Mouse (Mus musculus) cerebellum, postnatal 14 days (tissue): ENCODE data around the gene Gdpd4.

ENCODE experiments used
- DNase-seq, 2 experiments: peaks; one replicate each; pipeline ENCODE4 v3.0.0; 2021; ENCODE audit warnings: mixed read lengths in 2 of 2

Gene Gdpd4

DNA sequence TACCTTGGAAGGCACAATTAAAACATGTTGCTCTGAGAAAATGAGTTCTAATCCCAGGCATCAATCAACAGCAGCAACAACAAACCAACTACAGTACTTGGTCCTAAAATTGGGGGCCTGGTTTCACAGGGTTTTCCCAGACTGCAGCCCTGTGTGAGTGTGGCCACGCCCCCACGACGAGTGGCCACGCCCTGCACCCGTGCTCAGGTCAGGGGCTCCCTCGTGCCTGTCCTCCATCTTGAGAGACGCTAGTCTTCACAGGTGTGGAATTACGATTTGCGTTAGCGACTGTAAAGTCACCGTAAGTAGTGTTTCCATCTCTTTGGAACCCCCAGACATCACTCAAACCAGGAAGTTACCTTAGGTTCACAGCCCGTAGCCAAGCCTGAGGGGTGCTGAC, at the start of gene Gdpd4:
TSS of gene Gdpd4 (plus strand) at position 214 of the 400 bp plus-strand sequence.
- DNase-seq = no peak

DNA sequence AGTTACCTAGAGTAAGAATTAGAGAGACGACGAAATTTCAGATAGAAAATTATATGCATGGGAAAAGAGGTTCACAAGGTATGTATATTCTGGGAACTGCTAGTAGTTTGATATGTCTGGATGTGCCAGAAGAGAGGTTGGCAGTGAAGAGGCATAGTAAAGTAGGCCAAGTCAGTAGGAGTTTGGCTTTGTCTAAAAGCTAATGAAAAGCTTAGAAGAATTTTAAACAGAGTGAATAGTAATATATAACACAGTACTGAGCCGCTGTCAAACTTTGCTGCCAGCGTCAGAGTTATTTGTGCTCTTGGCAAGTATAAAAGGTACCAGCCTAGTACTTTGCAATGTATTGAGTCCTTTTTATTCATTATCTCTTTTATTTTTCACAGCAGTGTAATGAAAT, 47.4 kb upstream of the Gdpd4 start:
- peak in 1 of 2 experiments; percentile 59 for DNase-seq

DNA sequence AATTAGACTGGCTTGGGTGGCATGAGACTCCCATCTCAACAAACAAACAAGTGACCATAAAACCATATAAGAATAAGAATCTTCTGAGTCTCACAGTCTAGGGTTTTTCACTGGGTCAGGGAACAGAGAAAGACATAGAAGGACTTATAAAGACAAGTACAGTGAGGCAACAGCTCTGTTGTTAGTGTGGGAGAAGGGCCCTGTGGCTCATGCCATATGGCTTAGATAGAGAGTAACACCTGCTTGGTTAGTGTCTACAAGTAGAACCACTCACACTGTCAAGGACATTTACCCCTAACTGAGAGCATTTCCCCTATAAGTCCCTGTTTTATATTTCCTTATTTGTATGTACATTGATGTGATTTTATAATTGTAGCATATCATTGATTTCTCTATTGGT, 46.4 kb upstream of the Gdpd4 start:
- DNase-seq = peak; percentile 26 to 65

DNA sequence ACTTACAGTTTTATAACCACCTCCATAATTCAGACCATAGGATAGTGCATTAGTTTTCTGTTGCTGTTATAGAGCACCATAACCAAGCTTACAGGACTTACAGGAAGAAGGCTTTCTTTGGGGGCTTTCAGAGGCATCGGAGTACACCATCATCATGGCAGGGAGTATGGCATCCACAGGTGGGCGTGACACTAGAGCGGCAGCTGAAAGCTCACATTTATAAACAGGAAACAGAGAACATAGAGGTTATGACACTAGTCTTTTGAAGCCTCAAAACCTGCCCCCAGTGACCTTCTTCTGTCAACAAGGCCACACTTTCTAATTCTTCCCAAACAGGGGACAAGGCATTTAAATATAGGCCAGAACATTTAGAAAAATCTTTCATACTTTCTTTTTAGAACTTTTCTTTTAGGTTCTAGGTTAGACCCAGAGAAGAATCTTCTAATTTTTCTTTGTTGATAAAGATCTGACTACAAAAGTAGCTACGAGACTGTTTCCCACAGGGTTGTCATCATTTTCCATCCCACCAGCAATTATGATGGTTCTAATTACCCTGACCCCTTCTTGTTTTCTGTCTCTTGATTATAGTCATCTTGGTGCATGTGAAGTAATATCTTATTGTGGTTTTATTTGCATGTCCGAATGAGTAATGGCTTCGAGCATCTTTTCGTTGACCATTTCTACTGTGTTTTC, 41.8 kb upstream of the Gdpd4 start:
- no peak for DNase-seq

DNA sequence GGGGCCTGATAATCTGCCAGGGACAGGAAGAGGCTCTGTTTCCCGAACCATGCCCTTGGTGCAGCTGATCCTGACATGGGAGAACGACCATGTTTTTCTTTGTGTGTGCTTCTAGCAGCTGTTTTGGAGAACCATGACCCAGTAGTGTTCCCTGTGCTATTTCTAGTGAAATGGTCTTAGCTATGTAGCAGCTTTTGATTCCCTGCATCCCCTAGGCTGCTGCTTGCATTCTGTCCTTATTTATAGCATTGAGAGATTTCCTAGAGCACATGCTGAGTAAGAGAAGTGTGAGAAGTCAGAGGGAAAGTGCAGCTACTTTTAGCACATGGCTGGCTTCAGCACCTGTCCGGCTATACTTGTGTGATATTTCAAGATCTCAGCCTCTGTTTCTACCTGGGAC, 8.1 kb upstream of the Gdpd4 start:
- no peak for DNase-seq

DNA sequence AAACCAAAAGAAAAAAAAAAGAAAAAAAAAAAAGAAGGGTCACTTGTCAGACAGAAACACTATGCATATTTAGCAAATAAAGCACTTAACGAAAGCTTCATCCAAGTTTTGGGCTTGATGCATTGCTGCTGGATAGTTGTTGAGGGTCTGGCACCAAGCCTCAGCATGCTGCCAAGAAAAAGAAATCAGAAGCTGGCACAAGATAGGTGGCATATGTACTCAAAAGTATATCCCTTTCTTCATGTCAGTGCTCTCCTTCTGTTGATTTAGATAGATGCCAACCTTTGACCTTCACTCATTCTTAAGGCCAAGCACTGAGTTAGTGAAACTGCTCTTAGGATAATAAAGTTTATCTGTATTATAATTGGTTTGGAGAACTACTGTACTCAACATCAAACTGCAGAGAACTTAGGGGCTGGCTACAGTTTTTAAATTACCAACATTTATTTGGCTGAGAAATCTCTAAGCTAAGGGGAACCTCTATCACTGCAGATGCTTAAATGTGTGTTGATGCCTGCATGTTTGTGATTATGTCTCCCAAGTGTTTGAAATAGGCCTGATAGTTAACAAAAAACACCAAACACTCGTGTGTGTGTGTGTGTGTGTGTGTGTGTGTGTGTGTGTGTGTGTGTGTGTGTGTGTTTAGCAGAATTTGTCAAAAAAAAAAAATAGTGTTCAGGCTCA, 4.8 kb upstream of the Gdpd4 start:
- DNase-seq = peak; percentile 40 to 70

DNA sequence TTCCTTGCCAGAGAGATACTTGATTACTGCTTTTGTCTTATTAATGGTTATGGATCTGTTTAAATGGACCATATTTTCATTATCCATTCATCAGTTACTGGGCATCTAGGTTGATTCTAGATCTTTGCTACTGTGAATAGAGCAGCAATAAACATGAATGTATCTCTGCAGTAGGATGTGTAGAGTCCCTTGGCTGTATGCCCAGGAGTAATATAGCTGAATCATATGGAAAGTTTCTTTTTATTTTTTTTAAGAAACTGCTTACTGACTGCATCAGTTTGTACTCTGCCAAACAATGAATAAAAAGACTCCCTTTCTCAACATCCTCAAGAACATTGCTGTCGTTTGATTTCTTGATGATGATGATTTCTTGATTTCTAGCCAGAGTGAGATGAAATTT, 6.1 kb downstream of the Gdpd4 start:
- no peak for DNase-seq

DNA sequence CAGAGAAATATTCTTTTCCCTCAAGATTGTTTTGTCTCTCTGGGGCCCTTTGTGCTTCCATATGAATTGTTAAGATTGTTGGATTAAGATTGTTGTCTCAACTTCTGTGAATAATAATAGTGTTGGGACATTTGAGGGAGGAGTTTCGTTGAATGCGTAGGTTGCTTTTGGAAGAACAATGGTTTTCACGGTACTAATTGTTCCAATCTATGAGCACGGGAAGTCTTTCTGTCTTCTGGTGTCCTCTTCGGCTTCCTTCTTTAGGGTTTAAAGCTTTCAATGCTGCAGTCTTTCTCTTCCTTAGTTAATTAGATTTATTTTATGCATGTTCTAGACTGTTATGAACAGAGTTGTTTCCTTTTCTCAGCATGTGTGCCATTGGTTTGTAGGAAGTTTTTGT, 7.2 kb downstream of the Gdpd4 start:
- DNase-seq = no peak

DNA sequence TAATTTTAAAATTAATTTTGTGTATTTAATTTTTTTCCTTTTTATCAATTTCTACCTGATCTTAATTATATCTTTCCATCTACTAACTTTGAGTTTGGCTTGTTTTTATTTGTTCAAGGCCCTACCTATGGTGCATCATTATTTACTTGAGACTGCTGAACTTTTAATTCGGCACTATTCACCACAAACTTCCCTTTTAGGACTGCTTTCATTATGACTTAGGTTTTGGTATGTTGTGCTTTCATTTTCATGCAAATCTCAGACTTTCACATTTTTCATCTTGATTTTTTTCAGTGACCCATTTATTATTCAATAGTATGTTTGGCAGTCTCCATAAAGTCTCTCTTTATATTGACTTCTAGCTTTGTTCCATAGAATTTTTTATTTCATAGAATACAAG, 24.7 kb downstream of the Gdpd4 start:
- DNase-seq = no peak

DNA sequence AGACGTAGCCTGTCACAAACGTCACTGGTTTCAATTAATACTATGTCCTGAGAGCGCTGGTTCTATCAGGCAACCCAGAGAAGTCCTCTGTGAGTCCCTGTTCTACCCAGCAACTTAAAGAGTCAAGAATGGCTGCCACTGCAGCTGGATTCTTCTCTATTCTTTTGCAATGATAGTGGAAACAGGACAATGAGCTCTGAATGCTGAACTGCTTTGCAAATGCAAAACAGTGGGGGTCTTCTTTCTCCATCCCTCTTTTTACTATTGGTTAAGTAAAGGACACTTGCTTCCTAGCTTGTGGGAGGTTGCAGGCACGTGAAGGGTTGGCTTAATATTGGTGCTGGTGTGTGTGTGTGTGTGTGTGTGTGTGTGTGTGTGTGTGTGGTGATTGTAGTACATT, 52.7 kb downstream of the Gdpd4 start:
- DNase-seq = no peak

DNA sequence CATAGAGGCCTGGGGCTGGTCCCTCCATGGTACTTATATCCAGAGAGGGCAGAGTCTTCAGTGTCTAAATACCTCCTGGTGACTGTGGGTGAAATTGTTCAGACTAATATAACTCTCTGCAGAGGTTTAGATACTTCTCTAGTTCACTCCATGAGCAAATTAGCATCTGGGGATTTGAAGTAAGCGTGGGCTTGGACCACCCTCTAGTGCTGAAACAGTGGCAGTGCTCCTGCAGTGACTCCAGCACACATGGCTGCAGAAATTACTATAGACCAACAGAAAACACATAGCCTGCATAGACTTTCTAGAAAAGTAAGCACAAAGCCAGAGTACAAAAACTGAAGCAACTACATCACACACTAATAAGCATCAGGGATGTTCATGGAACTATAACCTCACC, 57.7 kb downstream of the Gdpd4 start:
- DNase-seq = peak; percentile 55 to 61

DNA sequence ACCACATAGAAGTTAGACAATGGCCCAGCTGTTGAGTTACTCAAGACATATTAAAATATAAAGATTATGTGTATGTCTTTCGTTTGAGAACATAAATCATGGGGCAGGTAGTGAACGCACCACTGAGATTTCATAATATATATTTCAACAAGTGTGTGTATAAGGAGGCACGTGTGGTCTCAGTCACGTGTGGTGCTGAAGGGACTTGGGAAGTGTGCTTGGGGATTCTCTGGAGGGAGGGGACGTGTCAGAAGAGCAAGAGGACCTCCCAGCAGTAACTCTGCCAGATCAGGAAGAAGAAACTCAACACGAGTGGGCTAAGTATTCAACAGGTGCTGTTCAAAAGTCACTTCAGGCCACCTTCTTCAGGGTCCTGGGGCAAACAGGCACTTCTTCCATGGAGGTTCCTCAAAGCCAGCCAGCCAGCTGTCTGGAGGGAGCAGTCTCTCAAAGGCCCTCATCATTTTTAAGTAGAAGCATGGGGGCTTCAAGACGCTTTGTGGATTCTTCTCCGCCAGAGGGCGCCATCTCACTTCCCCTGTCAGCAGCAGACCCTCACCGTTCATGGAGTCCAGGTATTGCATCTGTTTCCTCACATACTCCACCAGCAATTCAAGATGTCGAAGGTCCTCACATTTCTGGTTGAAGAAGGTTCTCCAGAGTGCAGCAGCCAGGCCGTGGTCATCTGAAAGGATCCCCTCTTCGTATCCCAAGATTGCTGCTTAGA, 64.5 kb downstream of the Gdpd4 start:
- peak; percentile 13 to 53 for DNase-seq

DNA sequence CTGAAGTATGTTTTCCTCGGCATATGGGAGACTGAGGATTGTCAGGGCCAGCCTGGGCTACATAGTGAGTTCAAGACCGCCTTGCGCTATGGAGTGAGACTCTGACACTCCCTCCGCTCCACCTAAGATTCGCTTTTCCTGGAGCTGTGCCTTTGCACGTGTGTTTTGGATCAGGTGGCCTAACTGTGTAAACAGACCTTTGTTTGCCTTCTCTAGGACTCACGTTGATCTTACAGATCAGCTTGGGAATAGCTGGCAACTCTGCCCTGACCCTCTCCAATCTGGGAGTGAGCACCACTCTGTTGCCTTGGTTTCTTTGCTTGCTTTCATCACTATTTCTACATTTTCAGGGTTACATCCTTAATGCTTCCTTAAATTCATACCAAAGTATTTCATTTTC, 82.9 kb downstream of the Gdpd4 start:
- no peak for DNase-seq

DNA sequence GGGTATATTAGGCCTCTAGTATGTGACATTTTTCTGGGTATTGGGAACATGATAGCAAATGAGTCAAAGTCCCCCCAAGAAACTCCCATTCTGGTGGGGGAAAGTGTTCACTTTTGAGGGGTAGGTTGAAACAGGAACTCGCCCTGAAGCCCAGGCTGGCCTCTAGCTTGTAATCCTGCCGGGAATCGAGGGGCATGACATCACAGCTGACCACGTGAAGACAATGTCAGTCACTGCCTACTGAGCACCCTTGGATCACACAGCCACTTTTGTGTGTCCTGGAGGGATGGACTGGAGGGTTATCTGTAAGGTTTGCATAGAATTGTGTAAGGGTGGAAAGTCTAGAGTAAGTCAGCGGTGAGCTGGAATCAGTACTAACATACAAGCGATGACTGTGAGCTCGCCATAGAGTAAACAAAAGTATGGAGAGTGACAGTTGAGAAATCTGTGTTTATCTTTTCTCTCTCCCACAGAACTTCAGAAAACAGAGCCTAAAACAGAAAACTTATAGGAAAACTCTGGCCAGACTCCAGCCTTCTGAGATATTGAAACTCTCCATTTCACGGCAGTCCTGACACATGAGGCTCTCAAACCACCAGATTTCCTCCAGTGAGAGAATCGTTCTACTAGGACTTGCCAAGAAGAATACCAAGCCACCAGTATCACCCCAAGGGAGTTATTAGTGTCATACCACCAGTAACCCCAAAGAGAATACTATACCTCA, 128.5 kb downstream of the Gdpd4 start:
- DNase-seq = no peak

DNA sequence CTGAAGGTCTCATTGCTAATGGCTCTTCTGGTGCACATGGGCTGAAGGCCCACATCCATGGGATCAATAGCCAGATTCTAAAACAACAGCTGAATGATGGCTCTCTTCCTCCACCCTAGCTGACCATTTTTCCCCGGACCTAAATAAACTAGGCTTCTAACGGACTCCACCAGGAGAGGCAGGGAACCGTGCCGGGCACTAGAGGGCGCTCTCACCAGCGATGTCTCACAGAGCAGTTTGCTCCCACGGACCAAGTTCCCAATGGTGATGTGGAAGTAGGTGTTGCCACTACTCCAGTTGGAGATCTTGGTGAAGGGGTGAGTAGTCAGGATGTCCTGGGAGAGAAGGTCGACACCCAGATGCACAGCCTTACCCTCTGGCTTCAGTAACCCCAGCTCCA, 132.2 kb downstream of the Gdpd4 start:
- DNase-seq = peak; percentile 56 to 74

DNA sequence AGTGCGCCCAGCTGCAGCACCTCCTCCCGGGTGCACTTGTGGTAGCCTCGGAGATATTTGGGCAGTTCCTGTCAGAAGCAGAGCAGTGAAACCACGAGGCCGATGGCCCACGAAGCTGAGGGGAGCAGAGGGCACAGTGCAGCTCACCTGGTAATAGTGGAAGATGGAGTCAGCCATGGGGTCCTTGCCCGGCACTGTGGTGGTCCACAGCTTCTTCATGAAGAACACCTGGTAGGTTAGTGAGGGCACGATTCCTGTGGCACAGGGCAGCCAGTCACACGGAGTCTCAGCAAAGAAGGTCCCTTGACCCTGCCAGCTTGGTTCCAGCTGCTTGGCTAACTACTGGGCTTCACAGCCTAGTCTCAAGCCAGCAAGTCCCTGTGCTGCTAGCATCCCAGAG, 134.7 kb downstream of the Gdpd4 start:
- no peak for DNase-seq

DNA sequence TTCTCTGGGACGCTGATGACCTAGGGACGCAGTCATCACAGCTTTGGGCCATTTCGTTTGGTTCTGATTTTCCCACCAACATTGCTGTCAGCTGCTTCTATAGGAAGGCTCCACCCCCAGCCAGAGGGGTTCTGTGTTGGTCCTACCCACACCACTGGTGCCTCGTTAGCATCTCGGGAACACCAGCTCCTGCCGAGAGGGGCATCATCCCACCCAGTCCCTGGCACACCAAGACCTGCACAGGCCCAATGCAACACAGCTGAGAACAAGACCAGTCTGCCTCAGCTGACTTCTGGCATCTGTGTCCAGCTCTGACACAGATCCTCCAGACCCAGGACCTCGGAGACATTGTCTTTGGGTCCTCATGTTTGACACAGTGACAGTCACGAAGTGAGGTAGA, 135.2 kb downstream of the Gdpd4 start:
- DNase-seq = no peak

DNA sequence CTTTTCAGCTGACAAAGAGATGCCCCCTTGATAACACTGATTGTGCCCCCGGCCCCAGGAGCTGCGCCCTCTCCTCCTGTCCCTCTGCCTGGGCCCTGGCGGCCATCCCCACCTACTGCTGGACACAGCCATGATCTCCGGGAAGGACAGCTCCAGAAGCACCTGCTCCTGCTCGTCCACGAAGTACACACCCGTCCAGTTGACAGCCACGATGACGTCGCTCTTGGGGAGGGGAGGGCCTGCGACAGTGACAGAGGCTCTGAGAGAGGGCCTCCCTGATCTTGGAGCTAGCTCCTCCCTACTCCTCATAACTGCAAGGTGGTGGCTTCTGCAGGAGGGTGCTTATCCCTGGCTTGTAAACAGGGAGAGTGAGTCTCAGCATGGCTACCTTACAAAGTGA, 146.5 kb downstream of the Gdpd4 start:
- no peak for DNase-seq

DNA sequence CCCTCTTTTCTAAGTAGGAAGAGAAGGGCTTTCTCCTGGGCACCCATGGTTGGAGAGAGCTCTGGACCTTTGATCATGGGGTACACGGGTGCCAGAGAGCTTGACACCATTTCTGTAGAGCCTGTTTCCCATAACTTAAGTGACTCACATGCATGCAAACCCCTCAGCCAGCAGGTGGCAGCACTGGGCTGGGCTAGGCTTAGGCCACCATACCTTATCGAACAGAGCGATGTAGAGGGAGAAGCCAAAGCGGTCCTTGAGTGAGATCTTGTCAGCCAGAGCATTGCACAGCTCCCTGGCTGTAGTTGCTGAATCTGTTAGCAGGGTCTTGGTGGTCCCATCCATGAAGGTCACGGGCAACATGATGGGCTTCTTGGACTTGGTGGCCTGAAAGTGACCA, 151.9 kb downstream of the Gdpd4 start:
- DNase-seq = peak; percentile 88 to 92

DNA sequence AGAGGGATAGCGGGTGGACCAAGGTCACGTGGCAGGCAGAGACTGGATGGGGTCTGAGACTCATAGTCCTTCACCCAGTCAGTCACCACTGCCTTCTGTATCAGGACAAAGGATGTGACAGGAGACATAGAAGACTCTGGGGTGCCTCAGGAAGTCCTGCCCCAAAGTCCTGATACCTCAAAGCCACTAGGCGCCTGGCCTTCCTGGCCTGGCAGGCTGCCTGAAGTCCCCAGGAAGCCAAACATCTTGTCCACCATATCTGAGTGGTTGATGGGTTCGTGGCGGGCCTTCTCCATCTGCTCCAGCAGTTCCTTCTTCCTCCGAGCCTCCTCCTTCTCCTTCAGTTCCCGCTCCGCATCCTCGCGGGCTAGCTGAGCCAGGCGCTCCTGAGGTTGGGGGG, 157.7 kb downstream of the Gdpd4 start:
- no peak for DNase-seq

DNA sequence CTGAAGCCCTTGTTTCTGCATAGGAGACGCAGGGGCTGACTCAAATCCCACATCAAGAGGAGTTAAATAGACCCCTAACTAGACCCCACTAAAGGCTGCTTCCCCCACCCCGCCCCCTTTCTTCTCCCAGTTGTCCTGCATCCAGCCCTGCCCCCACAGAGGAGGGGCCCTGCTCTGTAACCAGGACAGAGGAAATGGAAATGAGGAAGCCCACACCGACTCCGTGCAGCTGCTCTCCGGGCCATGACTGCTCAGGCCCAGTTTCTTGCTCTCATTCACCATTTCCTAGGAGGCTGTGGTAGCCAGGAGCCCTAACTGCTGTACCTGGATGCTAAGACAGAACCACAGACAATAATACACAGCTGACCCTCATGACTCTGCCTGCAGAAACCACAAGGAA, 162.6 kb downstream of the Gdpd4 start:
- DNase-seq = no peak

DNA sequence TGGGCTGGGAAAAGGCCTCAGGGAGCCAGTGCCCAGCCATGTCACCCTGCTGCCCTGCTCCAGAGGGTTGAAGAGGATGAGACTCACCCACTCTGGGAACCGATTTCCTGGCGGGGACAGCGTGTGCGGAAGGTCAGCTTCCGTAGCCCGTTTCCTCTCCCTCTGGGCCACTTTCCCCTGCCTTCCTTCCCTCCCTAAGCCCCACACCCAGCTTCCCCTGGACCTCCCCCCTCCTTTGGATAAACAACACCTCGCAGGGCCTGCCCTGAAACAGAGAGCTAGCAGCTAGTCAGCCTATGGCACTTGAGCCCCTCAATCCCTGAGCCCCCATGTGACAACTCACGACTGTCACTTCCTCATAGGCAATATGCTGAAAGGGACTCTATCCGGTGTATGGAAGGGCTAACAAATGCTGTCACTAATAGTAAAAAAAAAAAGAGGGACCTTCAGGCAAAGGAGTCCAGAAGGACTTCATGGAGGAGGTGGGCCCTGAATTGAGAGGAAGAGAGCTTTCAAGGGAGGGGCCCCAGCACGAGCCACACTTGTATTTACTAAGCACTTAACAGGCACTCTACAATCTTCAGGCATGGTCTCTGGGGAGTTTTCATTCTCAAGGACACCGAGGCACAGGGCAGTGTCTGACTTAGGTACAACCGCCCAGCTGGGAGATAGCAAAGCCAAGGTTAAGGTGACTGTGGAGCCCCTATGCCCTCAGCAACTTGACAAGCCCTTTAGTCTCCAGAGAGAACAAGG, 165.0 kb downstream of the Gdpd4 start:
- no peak for DNase-seq

DNA sequence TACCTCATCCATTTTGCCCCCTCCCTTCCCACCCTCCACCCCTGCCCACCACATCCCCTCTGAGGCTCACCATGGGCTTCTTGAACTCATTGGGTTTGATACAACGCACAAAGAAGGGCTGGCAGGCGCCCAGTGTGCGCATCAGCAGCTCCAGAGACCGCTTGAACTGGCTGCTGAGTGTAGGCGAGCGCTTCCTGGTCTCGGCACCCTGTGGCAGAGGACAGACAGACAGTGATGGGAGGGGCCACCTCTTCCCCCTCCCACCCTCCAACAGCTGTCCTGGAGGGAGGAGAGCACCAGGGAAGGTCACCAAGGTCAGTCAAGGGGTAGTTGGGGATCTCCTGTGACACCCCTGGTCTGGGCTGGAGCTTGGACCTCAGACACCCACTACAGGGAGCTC, 165.6 kb downstream of the Gdpd4 start:
- no peak for DNase-seq
